Mouse (Mus musculus) adrenal gland, adult 2 months (tissue): ENCODE data around the gene Ptprn. TPM values are rescaled to one million over a fixed set of nuclear protein-coding genes. Genes with fewer than 3 reads are reported as not detected.

Experiments
- microRNA-seq, 2 experiments: library from miRNA; unstranded; fragments of <30 nt; microRNA quantifications; one replicate each; pipeline ENCODE4 v1.2.0; 2021
- polyA plus RNA-seq: library from polyadenylated mRNA; depleted of rRNA; stranded (reverse); fragments of >200 nt; gene quantifications from 2 replicates; pipeline ENCODE4 v1.2.3, GENCODE M21; 2012; rRNA removed
- total RNA-seq, 2 experiments: library from RNA; stranded (reverse); gene quantifications; 2 replicates each; pipeline ENCODE4 v1.2.3; 2021

Gene Ptprn
- total and polyA plus RNA-seq, 3 experiments, result 41.5 to 83.6 (median 43.6) TPM

Small RNAs within 50 kb of the gene (microRNA-seq; reads per million reads assigned to microRNA genes)
- 0 reads per million in 2 experiments for gene Gm27943

Other genes starting within 250 kb of the Ptprn start
- 1 to 10 TPM; 5.7 to 8.8 TPM for gene Nhej1, start 139.3 kb downstream of the Ptprn start, total RNA-seq
- 3.4 and 3.5 TPM in 2 replicates for gene Nhej1, start 139.3 kb downstream of the Ptprn start, polyA plus RNA-seq
- gene Slc23a3, start 130.6 kb downstream of the Ptprn start, total RNA-seq, result under 1 TPM; 0.23 to 0.41 TPM
- gene Slc23a3, start 130.6 kb downstream of the Ptprn start, polyA plus RNA-seq, result 0.36 and 0.46 TPM in 2 replicates
- 10 to 100 TPM; 27.3 to 33.9 TPM for gene Cnppd1, start 121.8 kb downstream of the Ptprn start, total RNA-seq
- 36.3 and 37.6 TPM in 2 replicates for gene Cnppd1, start 121.8 kb downstream of the Ptprn start, polyA plus RNA-seq
- 100 to 1,000 TPM in 1 of 2 experiments, 10 to 100 TPM in 1; 80.4 to 101 TPM for gene Retreg2, start 121.7 kb downstream of the Ptprn start, total RNA-seq
- 127 and 143 TPM in 2 replicates for gene Retreg2, start 121.7 kb downstream of the Ptprn start, polyA plus RNA-seq
- 10 to 100 TPM; 33.1 to 36.8 TPM for gene Zfand2b, start 95.9 kb downstream of the Ptprn start, total RNA-seq
- gene Zfand2b, start 95.9 kb downstream of the Ptprn start, polyA plus RNA-seq, result 63.1 and 68.5 TPM in 2 replicates
- 10 to 100 TPM; 24.2 to 31.7 TPM for gene Abcb6, start 84.1 kb downstream of the Ptprn start, total RNA-seq
- 23.2 and 23.3 TPM in 2 replicates for gene Abcb6, start 84.1 kb downstream of the Ptprn start, polyA plus RNA-seq
- gene Ankzf1, start 72.4 kb downstream of the Ptprn start, total RNA-seq, result 10 to 100 TPM; 14.1 to 14.4 TPM
- 11.5 and 13.3 TPM in 2 replicates for gene Ankzf1, start 72.4 kb downstream of the Ptprn start, polyA plus RNA-seq
- 10 to 100 TPM; 41.7 to 44.5 TPM for gene Atg9a, start 72.3 kb downstream of the Ptprn start, total RNA-seq
- 78.5 and 89.9 TPM in 2 replicates for gene Atg9a, start 72.3 kb downstream of the Ptprn start, polyA plus RNA-seq
- 10 to 100 TPM; 16.0 to 23.1 TPM for gene Glb1l, start 53.7 kb downstream of the Ptprn start, total RNA-seq
- gene Glb1l, start 53.7 kb downstream of the Ptprn start, polyA plus RNA-seq, result 7.4 and 7.7 TPM in 2 replicates
- 100 to 1,000 TPM; 106 to 109 TPM for gene Stk16, start 53.7 kb downstream of the Ptprn start, total RNA-seq
- gene Stk16, start 53.7 kb downstream of the Ptprn start, polyA plus RNA-seq, result 228 and 249 TPM in 2 replicates
- gene Tuba4a, start 44.6 kb downstream of the Ptprn start, total RNA-seq, result 10 to 100 TPM; 55.4 to 73.0 TPM
- gene Tuba4a, start 44.6 kb downstream of the Ptprn start, polyA plus RNA-seq, result 10.8 and 11.2 TPM in 2 replicates
- gene A630095N17Rik, start 32.4 kb downstream of the Ptprn start, total RNA-seq, result not detected
- not detected in 2 replicates for gene A630095N17Rik, start 32.4 kb downstream of the Ptprn start, polyA plus RNA-seq
- 100 to 1,000 TPM in 1 of 2 experiments, 10 to 100 TPM in 1; 89.1 to 111 TPM for gene Dnajb2, start 28.1 kb downstream of the Ptprn start, total RNA-seq
- 52.8 and 58.4 TPM in 2 replicates for gene Dnajb2, start 28.1 kb downstream of the Ptprn start, polyA plus RNA-seq
- gene Resp18, start 13.9 kb upstream of the Ptprn start, total RNA-seq, result 100 to 1,000 TPM; 127 to 192 TPM
- gene Resp18, start 13.9 kb upstream of the Ptprn start, polyA plus RNA-seq, result 46.3 and 69.6 TPM in 2 replicates
- 100 to 1,000 TPM in 1 of 2 experiments, 10 to 100 TPM in 1; 85.2 to 100 TPM for gene Dnpep, start 53.5 kb upstream of the Ptprn start, total RNA-seq
- 149 and 179 TPM in 2 replicates for gene Dnpep, start 53.5 kb upstream of the Ptprn start, polyA plus RNA-seq
- 10 to 100 TPM; 16.6 to 31.8 TPM for gene Des, start 95.8 kb upstream of the Ptprn start, total RNA-seq
- 17.2 and 18.6 TPM in 2 replicates for gene Des, start 95.8 kb upstream of the Ptprn start, polyA plus RNA-seq
- gene Speg, start 110.8 kb upstream of the Ptprn start, total RNA-seq, result 10 to 100 TPM in 1 of 2 experiments, 1 to 10 TPM in 1; 9.9 to 15.2 TPM
- gene Speg, start 110.8 kb upstream of the Ptprn start, polyA plus RNA-seq, result 56.5 and 93.7 TPM in 2 replicates
- 10 to 100 TPM; 69.1 to 77.7 TPM for gene Gmppa, start 171.4 kb upstream of the Ptprn start, total RNA-seq
- gene Gmppa, start 171.4 kb upstream of the Ptprn start, polyA plus RNA-seq, result 137 and 189 TPM in 2 replicates
- gene Asic4, start 185.9 kb upstream of the Ptprn start, total RNA-seq, result 1 to 10 TPM; 3.7 to 6.8 TPM
- 9.5 and 13.6 TPM in 2 replicates for gene Asic4, start 185.9 kb upstream of the Ptprn start, polyA plus RNA-seq
- 10 to 100 TPM; 50.9 to 57.8 TPM for gene Chpf, start 214.8 kb upstream of the Ptprn start, total RNA-seq
- gene Chpf, start 214.8 kb upstream of the Ptprn start, polyA plus RNA-seq, result 250 and 268 TPM in 2 replicates
- gene Tmem198, start 215.0 kb upstream of the Ptprn start, total RNA-seq, result 1 to 10 TPM; 2.5 to 2.8 TPM
- 15.0 and 17.4 TPM in 2 replicates for gene Tmem198, start 215.0 kb upstream of the Ptprn start, polyA plus RNA-seq
- gene Obsl1, start 241.9 kb upstream of the Ptprn start, total RNA-seq, result 10 to 100 TPM; 35.9 to 56.6 TPM
- gene Obsl1, start 241.9 kb upstream of the Ptprn start, polyA plus RNA-seq, result 81.5 and 101 TPM in 2 replicates
- gene Inha, start 242.6 kb upstream of the Ptprn start, total RNA-seq, result 10 to 100 TPM; 15.0 to 38.5 TPM
- gene Inha, start 242.6 kb upstream of the Ptprn start, polyA plus RNA-seq, result 193 and 227 TPM in 2 replicates